Mouse (Mus musculus) embryonic fibroblast, embryonic 13.5 days (primary cell): Measurements from ENCODE around the gene Slc16a5. TPM values are rescaled to one million over a fixed set of nuclear protein-coding genes. Genes with fewer than 3 reads are reported as not detected.

Experiments used
- H3K27ac ChIP-seq: 2 replicates; pipeline ENCODE4 v1.5.1; 2012; ENCODE audit warnings: low read length, control low read depth, inconsistent platforms; ENCODE audit not compliant: insufficient read depth
- H3K4me1 ChIP-seq: 2 replicates; pipeline ENCODE4 v1.6.1; 2011; ENCODE audit warnings: low read length; ENCODE audit not compliant: control insufficient read depth, insufficient read depth
- H3K4me3 ChIP-seq: 2 replicates; pipeline ENCODE4 v1.5.1; 2011; ENCODE audit warnings: mild to moderate bottlenecking, control low read depth, low read length; ENCODE audit not compliant: insufficient read depth
- CTCF ChIP-seq: IDR thresholded peaks from 2 replicates; pipeline ENCODE4 v1.5.1; 2011; ENCODE audit warnings: mild to moderate bottlenecking, control low read depth, low read length, moderate library complexity, borderline replicate concordance; ENCODE audit not compliant: insufficient read depth
- POLR2A ChIP-seq: IDR thresholded peaks from 2 replicates; pipeline ENCODE4 v1.6.1; 2011; ENCODE audit warnings: low read depth, mild to moderate bottlenecking, control low read depth, low read length, moderate library complexity
- polyA plus RNA-seq: library from polyadenylated mRNA; stranded (reverse); fragments of >200 nt; gene quantifications from 2 replicates; pipeline ENCODE4 v1.2.4, GENCODE M21; 2011; ENCODE audit warnings: low read depth; ENCODE audit not compliant: missing spikeins, insufficient read length

Gene Slc16a5
- polyA plus RNA-seq: not detected in 2 replicates

DNA sequence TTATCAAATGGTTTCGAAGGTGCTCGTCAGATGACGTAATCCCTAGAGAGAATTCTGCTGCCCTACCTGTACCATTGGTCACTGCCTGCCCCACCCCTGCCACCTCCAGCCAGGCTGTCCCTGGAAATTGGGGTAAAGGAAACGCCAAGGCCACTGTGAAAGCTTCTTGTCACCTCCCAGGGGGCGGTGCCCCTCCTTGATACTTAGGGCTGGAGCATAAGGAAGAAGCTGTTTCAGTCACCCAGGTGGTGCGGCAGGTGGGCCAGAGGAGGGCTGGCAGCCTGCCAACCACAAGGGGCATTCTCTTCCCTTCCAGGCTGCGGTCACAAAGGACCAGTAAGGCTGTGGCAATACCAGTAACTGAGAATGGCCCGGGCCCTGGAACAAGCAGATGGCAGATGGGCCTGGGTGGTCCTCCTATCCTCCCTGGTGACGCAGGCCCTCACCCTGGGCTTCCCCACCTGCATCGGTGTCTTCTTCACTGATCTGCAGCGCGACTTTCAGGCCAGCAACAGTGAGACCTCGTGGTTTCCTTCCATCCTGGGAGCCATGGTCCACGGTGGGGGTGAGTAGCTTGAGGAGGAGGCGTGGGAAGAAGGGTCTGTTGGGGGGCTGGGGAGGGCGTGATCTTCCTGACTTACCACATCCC is at the start of gene Slc16a5:
Gene Slc16a5 (plus strand): TSS at position 232 of the 649 bp plus-strand sequence.
- Histone ChIP-seq H3K4me3 (no peak within 1 kb of the TSS), H3K27ac (no peak within 1 kb of the TSS), H3K4me1 (no peaks in the 10 kb centered on the region)
- no peak for TF ChIP-seq POLR2A
- TF ChIP-seq CTCF: no peak

DNA sequence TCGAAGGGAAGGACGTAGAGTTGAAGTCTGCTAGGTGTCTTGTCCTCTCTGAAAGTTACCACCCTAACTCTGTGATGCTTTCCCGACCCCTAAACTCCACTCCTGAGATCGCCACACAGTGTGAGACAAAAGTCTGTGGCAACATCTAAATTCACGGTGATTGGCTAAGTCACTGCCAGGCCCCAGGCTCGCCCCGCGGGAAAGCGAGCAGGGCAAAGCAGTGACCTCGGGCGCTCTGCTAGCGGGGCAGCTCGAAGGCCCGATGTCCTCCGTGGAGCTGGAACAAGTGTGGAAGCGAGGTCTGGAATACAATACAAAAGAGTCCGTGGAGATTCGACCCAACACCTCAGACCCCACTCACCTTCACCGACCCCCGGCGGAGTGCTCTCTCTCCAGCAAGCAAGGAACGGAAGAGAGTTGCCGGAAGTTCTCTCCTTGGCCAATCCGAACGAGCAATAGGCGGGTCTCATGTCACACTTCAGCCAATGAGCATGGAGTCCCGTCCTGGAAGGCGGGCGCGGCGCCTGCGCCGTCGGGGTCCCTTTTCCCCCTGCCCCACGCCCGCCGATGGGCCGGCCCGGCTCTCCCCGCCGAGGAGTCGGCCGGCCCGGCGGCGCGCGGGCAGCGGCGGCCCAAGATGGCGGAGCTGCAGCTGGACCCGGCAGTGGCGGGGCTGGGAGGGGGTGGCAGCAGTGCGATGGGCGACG is 42.6 kb upstream of the Slc16a5 start, which contains the start of the genes Atp5h and Kctd2:
Gene Atp5h (minus strand): TSS at position 432 of the 707 bp plus-strand sequence.
Gene Kctd2 (plus strand): TSS at position 598 of the 707 bp plus-strand sequence.
- no peak for TF ChIP-seq CTCF
- TF ChIP-seq POLR2A: peak; percentile 73
- Histone ChIP-seq H3K4me3 (peak within 1 kb of the TSS; percentile 96), H3K4me1 (peaks cover 6% of the 10 kb centered on the region), H3K27ac (peak within 1 kb of the TSS; percentile 2; the same call in 1 of the 2 replicates)

DNA sequence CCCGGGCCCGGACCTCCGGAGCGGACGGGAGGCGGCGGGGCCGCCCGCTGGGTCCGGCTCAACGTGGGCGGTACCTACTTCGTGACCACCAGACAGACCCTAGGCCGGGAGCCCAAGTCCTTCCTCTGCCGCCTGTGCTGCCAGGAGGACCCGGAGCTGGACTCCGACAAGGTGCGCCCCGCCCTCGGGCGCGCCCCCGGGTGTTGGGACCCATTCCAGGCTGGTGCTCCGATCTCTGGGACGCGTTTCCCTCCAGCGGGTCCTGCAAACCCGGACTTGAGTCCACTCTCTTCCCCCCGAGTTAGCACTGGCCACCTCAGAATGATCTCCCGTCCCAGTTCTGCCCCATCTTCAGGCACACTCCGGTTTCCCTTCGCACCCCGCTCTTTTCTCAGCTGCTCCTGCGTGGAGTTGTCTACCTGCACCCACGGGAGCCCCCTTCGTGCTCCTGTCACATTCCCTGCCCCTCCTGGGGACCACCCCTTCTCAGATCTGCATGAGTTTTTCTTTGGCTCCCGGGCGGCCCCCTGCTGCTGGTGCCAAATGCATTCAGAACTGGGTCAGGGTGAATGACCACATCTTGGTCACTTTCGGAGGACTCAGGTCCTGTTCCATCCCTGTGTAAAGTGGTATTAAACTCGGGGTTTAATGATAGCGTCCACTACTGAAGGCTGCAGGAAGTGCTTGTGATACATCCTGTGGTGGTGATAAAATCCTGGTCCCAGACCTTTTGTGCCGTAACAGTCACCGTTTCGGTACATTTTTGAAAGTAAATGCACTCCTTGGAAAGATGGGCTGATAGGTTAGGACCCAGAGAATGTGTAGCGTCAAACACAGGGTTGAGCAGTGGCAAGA is 41.7 kb upstream of the Slc16a5 start:
- TF ChIP-seq CTCF: no peak
- TF ChIP-seq POLR2A: peak; percentile 35; the same call in 1 of the 2 replicates
- Histone ChIP-seq H3K4me1 (peaks cover 6% of the 10 kb centered on the region), H3K27ac (peak overlapping the region; percentile 2; the same call in 1 of the 2 replicates), H3K4me3 (peak overlapping the region; percentile 74)

DNA sequence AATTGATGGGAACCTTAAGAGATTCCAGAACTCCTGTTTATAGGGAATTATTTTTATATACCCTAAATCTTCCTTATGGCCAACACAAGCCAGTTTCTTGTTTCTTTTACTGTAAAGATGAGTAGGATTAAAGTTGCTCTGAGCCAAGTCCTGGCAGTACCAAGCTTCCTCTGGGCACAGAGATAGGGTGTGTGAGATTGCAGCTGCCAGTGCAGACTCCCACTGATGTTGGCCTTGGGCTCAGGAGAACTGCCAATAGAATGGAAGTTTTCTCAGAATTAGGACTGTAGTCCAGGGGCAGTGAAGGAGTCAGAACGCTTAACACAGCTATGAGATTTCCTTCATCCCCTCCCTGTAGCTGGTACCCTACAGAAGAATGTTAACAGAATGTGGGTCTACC is 40.9 kb upstream of the Slc16a5 start:
- Histone ChIP-seq H3K4me3 (peak overlapping the region; percentile 74; the same call in 1 of the 2 replicates), H3K4me1 (peaks cover 6% of the 10 kb centered on the region), H3K27ac (no peak overlapping the region)
- TF ChIP-seq POLR2A (no peak), CTCF (no peak)

DNA sequence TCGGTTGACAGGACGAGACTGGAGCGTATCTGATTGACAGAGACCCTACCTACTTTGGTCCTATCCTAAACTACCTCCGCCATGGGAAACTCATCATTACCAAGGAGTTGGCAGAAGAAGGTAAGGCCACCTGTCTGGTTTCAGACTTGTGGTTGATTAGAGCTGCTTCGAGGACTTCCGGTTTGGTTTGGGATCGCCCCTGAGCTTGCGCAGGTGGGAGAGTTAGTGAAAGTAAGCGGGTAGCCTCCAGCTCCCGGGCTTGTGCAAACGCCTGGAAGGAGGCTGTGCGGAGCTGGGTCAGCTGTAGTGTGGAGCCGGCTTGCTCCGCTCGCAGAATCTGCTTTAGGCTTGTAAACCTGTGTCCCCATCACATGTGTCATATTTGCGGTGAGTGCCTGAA is 40.3 kb upstream of the Slc16a5 start:
- Histone ChIP-seq H3K27ac (no peak overlapping the region), H3K4me3 (no peak overlapping the region), H3K4me1 (peaks cover 6% of the 10 kb centered on the region)
- no peak for TF ChIP-seq CTCF
- TF ChIP-seq POLR2A: no peak

DNA sequence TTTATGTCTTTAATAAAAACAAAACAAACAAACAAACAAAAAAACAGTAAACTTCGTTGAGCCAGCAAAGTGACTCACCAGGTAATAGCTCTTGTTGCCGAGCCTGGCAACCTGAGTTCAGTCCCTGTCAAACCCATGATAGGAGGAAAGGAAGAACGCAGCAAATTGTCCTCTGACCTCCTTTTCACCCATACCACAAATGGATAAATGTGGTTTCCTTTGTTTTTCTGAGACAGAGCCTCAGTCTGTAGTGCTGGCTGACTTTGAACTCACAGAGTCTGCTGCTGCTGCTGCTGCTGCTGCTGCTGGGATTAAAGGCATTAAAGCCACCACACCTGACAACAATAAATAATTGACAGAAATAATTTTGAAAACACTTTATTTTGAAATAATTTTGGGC is 39.2 kb upstream of the Slc16a5 start:
- TF ChIP-seq CTCF (no peak), POLR2A (no peak)
- H3K4me3 ChIP-seq: no peak overlapping the region
- no peak overlapping the region for H3K27ac ChIP-seq
- H3K4me1 ChIP-seq: peaks cover 6% of the 10 kb centered on the region

DNA sequence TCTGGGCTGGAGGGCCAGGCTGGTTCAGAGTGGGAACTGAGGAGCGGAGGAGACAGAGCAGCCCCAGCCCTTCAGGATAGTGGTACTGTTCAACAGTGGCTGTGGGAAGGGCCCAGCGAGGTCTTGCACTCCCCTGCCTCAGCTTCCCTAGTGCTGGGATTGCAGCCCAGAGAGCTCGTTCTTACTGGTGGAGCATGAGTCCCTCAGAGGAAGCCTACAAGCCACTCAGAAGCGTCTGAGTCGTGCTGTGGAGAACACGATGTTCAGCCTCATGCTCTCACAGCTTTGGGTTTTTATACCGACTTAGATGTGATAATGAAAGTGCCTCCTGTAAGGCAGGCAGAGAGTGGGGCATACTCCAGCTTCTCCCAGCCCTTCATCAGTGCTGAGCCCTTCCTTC is 37.6 kb upstream of the Slc16a5 start:
- H3K4me3 ChIP-seq: no peak overlapping the region
- peaks cover 6% of the 10 kb centered on the region for H3K4me1 ChIP-seq
- H3K27ac ChIP-seq: no peak overlapping the region
- TF ChIP-seq POLR2A (no peak), CTCF (no peak)

DNA sequence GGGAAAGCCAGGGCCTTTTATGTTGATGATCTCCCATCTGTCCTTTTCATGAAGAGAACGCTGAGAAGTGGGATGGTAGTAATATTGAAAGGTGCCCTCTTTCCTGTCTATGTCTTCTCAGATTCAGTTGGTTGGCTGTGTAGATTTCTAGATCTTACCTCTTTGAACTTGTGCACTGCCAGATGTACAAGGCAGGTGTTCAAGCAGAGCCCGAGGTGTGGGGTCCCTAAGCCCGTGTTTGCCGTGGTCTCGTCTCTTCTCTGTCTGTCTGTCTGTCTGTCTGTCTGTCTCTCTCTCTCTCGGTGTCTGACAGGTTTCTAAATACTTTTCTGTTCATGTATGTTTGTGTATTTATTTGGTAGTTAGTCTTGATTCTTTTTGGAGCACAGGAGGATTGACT is 36.6 kb upstream of the Slc16a5 start:
- H3K4me3 ChIP-seq: no peak overlapping the region
- TF ChIP-seq CTCF (no peak), POLR2A (no peak)
- peaks cover 6% of the 10 kb centered on the region for H3K4me1 ChIP-seq
- no peak overlapping the region for H3K27ac ChIP-seq

DNA sequence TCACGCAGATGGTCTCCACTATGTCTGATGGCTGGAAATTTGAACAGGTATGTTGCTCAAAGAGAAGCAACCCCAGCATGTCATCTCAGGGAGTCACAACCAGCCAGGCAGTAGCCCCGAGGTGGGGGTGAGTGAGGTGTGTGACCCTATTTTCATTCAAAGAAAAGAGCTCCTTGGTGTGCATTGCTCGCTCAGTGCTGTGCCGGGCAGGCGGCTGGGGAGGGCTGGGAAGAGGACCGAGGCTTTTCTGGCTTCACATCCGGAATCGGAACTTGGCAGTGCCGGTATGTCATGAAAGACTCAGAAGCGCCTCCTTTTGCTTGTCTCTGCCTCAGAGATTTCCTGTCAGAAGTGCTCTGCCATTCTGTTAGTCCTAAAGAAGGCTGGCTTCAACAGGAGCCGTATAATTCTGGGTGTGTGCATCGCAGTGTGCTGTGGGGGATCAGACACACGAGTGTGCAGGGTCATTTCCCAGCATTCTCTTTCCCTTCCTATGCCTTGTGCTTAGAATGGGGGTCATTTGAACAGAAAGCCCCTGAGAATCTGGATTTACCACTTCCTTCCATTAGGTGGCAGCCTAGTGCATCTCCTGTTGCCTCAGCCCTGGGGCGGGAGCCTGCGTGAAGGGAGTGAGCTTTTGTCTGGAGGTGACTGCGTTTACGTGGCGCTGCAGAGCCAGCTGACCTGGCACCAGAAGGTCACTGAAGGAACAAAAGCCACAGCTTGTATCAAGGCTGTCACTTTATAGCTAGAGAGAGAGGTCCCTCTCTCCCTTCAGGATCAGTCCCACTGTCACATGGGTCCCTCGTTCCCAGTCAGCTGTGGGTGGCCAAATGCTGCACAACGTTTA is 34.6 kb upstream of the Slc16a5 start:
- peak; percentile 39; the same call in 1 of the 2 replicates for TF ChIP-seq POLR2A
- peak; percentile 74 for TF ChIP-seq CTCF
- Histone ChIP-seq H3K27ac (no peak overlapping the region), H3K4me1 (no peaks in the 10 kb centered on the region), H3K4me3 (no peak overlapping the region)
